Mouse (Mus musculus) small intestine, adult 2 months (tissue): ENCODE measurements around the gene Caps2. TPM values are rescaled to one million over a fixed set of nuclear protein-coding genes. Genes with fewer than 3 reads are reported as not detected.

Experiments used
- H3K27ac ChIP-seq: fragments of 200-500 bp; 2 replicates; pipeline ENCODE4 v1.5.1; 2012; ENCODE audit warnings: low read depth, low read length, control low read depth, inconsistent platforms; ENCODE audit not compliant: insufficient read depth
- H3K27me3 ChIP-seq: fragments of 200-500 bp; 2 replicates; pipeline ENCODE4 v1.6.1; 2012; ENCODE audit warnings: mild to moderate bottlenecking, moderate library complexity, low read length, inconsistent platforms; ENCODE audit not compliant: control insufficient read depth, insufficient read depth
- H3K36me3 ChIP-seq: fragments of 200-500 bp; 2 replicates; pipeline ENCODE4 v1.6.1; 2012; ENCODE audit warnings: mild to moderate bottlenecking, low read length, control low read depth, inconsistent platforms; ENCODE audit not compliant: control insufficient read depth, insufficient read depth
- H3K4me1 ChIP-seq: fragments of 200-500 bp; 2 replicates; pipeline ENCODE4 v1.6.1; 2012; ENCODE audit warnings: low read length, inconsistent platforms, mixed read lengths; ENCODE audit not compliant: control insufficient read depth, insufficient read depth, insufficient read length
- H3K4me3 ChIP-seq: fragments of 200-500 bp; 2 replicates; pipeline ENCODE4 v1.5.1; 2012; ENCODE audit warnings: low read depth, mild to moderate bottlenecking, control low read depth, inconsistent platforms, low read length, moderate library complexity
- CTCF ChIP-seq: fragments of 200-500 bp; IDR thresholded peaks from 2 replicates; pipeline ENCODE4 v1.5.1; 2012; ENCODE audit warnings: low read depth, mild to moderate bottlenecking, control low read depth, inconsistent platforms, low read length, moderate library complexity, mixed read lengths; ENCODE audit not compliant: insufficient replicate concordance, insufficient read length; ENCODE audit errors: extremely low read depth
- POLR2A ChIP-seq: fragments of 200-500 bp; IDR thresholded peaks from 2 replicates; pipeline ENCODE4 v1.6.1; 2012; ENCODE audit warnings: low read depth, mild to moderate bottlenecking, control low read depth, inconsistent platforms, low read length, moderate library complexity
- WGBS: fragments of 180-500 bp; shearing (Covaris S2); methylation state at CpG from one replicate; pipeline ENCODE4 v1.1.7; 2018; 5-methylcytosine and 5-hydroxymethylcytosine counted together
- polyA plus RNA-seq: library from polyadenylated mRNA; depleted of rRNA; stranded (reverse); fragments of >200 nt; gene quantifications from 2 replicates; pipeline ENCODE4 v1.2.3, GENCODE M21; 2012; rRNA removed

Gene Caps2
- polyA plus RNA-seq, 1 experiment = not detected

- Histone ChIP-seq H3K27me3 (no peaks in the 10 kb centered on the region), H3K4me1 (no peaks in the 10 kb centered on the region), H3K36me3 (no peaks in the 10 kb centered on the region), H3K4me3 (no peak overlapping the region), H3K27ac (no peak overlapping the region)
- TF ChIP-seq CTCF (no peak), POLR2A (no peak)
- 58% methylated on average over 2 of the region's 2 CpGs for WGBS
Observed at GRCm38 (mm10) chr10:112248273-112248672, 84.9 kb downstream of the Caps2 start.

GRCm38 (mm10) chr10:112263467-112263866 is 100.0 kb downstream of the Caps2 start:
- no peaks in the 10 kb centered on the region for H3K27me3 ChIP-seq
- no peaks in the 10 kb centered on the region for H3K4me1 ChIP-seq
- TF ChIP-seq CTCF (no peak), POLR2A (no peak)
- no peak overlapping the region for H3K4me3 ChIP-seq
- H3K36me3 ChIP-seq = no peaks in the 10 kb centered on the region
- WGBS = 72% methylated on average over 3 of the region's 3 CpGs
- no peak overlapping the region for H3K27ac ChIP-seq

Other genes with a start within 250 kb of the Caps2 start
- gene Krr1, start 191.0 kb upstream of the Caps2 start, polyA plus RNA-seq = 0.83 and 1.2 TPM in 2 replicates
- gene Glipr1, start 161.0 kb upstream of the Caps2 start, polyA plus RNA-seq = 11.2 and 13.2 TPM in 2 replicates
- gene Glipr1l1, start 103.4 kb upstream of the Caps2 start, polyA plus RNA-seq = not detected in 2 replicates
- not detected in 2 replicates for gene Glipr1l2, start 80.3 kb upstream of the Caps2 start, polyA plus RNA-seq
- gene Glipr1l3, start 3.3 kb upstream of the Caps2 start, polyA plus RNA-seq = not detected in 2 replicates
- gene Kcnc2, start 107.5 kb downstream of the Caps2 start, polyA plus RNA-seq = 0.09 and 0.18 TPM in 2 replicates